Mouse (Mus musculus): ENCODE results near the gene Sult6b1. TPM values are rescaled to one million over a fixed set of nuclear protein-coding genes. Genes with fewer than 3 reads are reported as not detected.

The Sult6b1 gene
- polyA plus RNA-seq, 1 experiment from 2014 or later, result 0.25 TPM

DNA sequence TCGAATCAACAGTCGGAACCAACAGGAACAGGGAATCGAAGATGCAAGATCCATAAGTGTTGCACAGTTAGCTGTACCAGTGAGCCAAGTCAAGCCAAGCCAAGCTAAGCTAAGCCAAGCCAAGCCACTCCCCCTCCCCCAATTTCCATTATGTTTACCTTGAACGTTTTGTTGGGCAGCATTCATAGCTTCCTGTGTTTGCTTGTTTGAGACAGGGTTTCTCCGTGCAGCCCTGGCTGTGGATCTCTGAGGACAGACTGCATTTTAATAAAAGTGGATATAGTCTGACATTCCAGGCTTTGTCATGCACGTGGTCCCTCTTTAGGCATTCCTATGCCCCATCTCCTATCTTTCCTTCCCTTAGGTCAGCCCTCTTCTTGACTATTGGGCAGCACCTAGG is 9.0 kb upstream of the Sult6b1 start:
- peaks cover 6% of the 10 kb centered on the region; the same call in 1 of the 2 replicates for H3K36me3 ChIP-seq (ENCODE audit: control insufficient read depth, insufficient read depth)
- H3K27ac ChIP-seq (ENCODE audit: low read depth, low read length), result no peak overlapping the region
- H3K4me1 ChIP-seq (replicated peaks; ENCODE audit: control insufficient read depth, insufficient read depth, low read length), result peaks cover 3% of the 10 kb centered on the region; the same call in 1 of the 2 replicates
- peak overlapping the region; percentile 67; the same call in 1 of the 2 replicates for H3K9ac ChIP-seq (ENCODE audit: low read depth, low read length)
- H3K9me3 ChIP-seq (ENCODE audit: control insufficient read depth), result no peaks in the 10 kb centered on the region
- no peak for TF ChIP-seq CTCF (IDR thresholded peaks at IDR 0.05; ENCODE audit: low read depth)
- H3K27me3 ChIP-seq (replicated peaks; ENCODE audit: control insufficient read depth, insufficient read depth, low read length), result no peaks in the 10 kb centered on the region
- H3K4me2 ChIP-seq (replicated peaks; ENCODE audit: low read depth), result peak overlapping the region; percentile 91
- ATAC-seq, result no peak
- peak overlapping the region; percentile 76 for H3K4me3 ChIP-seq (ENCODE audit: low read depth, low read length)
- WGBS, result 53% methylated on average over 6 of the region's 6 CpGs

DNA sequence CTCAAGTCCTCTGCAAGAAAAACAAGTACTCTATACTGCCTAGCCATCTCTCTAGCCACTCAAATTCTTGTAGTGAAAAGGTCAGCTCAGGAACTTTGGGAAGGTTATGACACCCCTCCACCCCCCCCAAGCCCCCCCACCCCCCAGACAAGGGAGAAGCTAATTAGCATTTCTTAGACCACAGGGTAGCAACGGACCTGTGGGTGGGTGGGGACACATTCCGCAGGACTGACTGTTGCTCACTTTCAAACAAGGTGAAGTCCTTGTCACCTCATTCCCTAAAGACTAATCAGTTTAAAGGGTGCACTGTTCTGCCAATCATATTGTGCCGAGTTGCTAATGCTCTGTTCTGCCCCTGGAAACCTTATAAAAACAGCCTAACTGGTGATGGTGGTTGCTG is 7.1 kb upstream of the Sult6b1 start:
- Histone ChIP-seq H3K36me3 (ENCODE audit: control insufficient read depth, insufficient read depth) (no peaks in the 10 kb centered on the region), H3K9ac (ENCODE audit: low read depth, low read length) (no peak overlapping the region)
- WGBS, result 73% methylated on average over 3 of the region's 3 CpGs

DNA sequence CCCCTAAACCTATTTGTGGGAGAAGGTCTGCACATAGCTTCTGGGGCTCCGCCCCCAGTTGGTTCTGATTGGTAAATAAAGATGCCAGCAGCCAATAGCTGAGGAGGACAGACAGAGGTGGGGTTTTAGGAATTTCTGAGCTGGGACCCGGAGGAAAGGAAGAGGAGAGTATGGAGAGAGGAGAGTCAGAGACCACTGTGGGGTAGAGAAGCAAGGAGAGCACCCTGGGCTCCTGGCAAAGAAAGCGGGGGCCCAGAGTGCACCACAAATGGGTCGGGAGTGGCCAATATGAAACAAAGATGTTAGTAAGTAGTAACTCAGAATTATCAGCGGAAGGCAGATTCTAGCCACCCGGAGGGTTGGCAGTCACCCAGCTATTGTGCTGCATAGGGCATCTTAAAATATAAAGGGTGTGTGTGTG is 6.1 kb upstream of the Sult6b1 start:
- Histone ChIP-seq H3K4me3 (ENCODE audit: low read depth, low read length) (peak overlapping the region; percentile 13), H3K9me3 (ENCODE audit: control insufficient read depth) (no peaks in the 10 kb centered on the region), H3K4me1 (replicated peaks; ENCODE audit: control insufficient read depth, insufficient read depth, low read length) (peaks cover 3% of the 10 kb centered on the region; the same call in 1 of the 2 replicates), H3K9ac (ENCODE audit: low read depth, low read length) (no peak overlapping the region), H3K4me2 (replicated peaks; ENCODE audit: low read depth) (peak overlapping the region; percentile 57), H3K36me3 (ENCODE audit: control insufficient read depth, insufficient read depth) (no peaks in the 10 kb centered on the region), H3K27me3 (replicated peaks; ENCODE audit: control insufficient read depth, insufficient read depth, low read length) (no peaks in the 10 kb centered on the region), H3K27ac (ENCODE audit: low read depth, low read length) (no peak overlapping the region)
- WGBS, result 33% methylated on average over 6 of the region's 6 CpGs
- TF ChIP-seq CTCF (IDR thresholded peaks at IDR 0.05; ENCODE audit: low read depth), result no peak
- no peak for ATAC-seq

More for the DNA sequence above, 7.1 kb upstream of the Sult6b1 start:
- no peak for ATAC-seq
- H3K4me2 ChIP-seq (replicated peaks; ENCODE audit: low read depth), result no peak overlapping the region
- H3K4me3 ChIP-seq (ENCODE audit: low read depth, low read length), result no peak overlapping the region
- H3K9me3 ChIP-seq (ENCODE audit: control insufficient read depth), result no peaks in the 10 kb centered on the region
- TF ChIP-seq CTCF (IDR thresholded peaks at IDR 0.05; ENCODE audit: low read depth), result no peak
- H3K27ac ChIP-seq (ENCODE audit: low read depth, low read length), result no peak overlapping the region
- H3K4me1 ChIP-seq (replicated peaks; ENCODE audit: control insufficient read depth, insufficient read depth, low read length), result peaks cover 3% of the 10 kb centered on the region; the same call in 1 of the 2 replicates
- H3K27me3 ChIP-seq (replicated peaks; ENCODE audit: control insufficient read depth, insufficient read depth, low read length), result no peaks in the 10 kb centered on the region

DNA sequence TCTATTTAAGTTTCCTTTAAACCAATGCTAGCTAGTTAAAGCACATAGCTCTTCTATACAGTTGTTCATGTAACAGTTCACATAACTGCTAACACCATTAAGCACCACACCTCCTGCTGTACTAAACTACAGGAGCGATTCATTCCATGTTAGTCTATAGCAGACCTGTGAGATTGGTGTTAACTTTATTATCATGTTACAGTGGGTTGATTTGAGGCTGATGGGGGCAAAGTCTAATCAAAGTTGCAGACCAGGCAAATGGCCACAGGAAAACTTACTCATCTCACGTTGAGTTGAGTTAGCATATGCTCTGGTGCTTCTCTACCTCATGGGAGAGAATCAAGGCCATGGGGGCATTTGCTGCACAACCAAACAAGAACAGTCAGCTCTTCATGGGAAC is 2.6 kb upstream of the Sult6b1 start:
- H3K36me3 ChIP-seq (ENCODE audit: control insufficient read depth, insufficient read depth), result no peaks in the 10 kb centered on the region
- ATAC-seq, result peak; percentile 54; the same call in 1 of the 2 replicates
- no peak overlapping the region for H3K27ac ChIP-seq (ENCODE audit: low read depth, low read length)
- WGBS, result 37% methylated on average over 2 of the region's 2 CpGs
- no peak for TF ChIP-seq CTCF (IDR thresholded peaks at IDR 0.05; ENCODE audit: low read depth)
- H3K4me2 ChIP-seq (replicated peaks; ENCODE audit: low read depth), result no peak overlapping the region
- H3K9me3 ChIP-seq (ENCODE audit: control insufficient read depth), result no peaks in the 10 kb centered on the region
- H3K9ac ChIP-seq (ENCODE audit: low read depth, low read length), result no peak overlapping the region
- no peaks in the 10 kb centered on the region for H3K27me3 ChIP-seq (replicated peaks; ENCODE audit: control insufficient read depth, insufficient read depth, low read length)
- no peaks in the 10 kb centered on the region for H3K4me1 ChIP-seq (replicated peaks; ENCODE audit: control insufficient read depth, insufficient read depth, low read length)
- no peak overlapping the region for H3K4me3 ChIP-seq (ENCODE audit: low read depth, low read length)

DNA sequence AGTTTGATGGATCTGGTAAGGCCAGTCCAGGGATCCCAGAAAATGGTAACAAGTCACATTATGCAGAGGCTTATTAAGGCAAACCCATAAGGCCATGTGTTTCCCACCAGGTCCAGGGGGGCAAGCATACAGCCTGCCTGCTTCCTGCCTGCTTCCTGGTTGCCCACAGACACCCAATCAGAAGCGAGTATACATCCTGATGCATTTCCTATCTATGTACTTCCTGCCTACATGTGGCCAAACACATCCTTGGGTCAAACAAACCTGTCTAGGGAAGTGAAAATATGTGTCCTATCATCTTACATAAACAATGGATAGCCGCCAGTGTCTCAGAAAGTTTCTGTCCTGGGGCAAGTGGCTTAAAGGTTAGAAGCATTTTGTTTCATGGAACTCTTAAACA is 3.6 kb downstream of the Sult6b1 start:
- no peak for ATAC-seq
- Histone ChIP-seq H3K4me1 (replicated peaks; ENCODE audit: control insufficient read depth, insufficient read depth, low read length) (no peaks in the 10 kb centered on the region), H3K9me3 (ENCODE audit: control insufficient read depth) (no peaks in the 10 kb centered on the region), H3K9ac (ENCODE audit: low read depth, low read length) (no peak overlapping the region), H3K36me3 (ENCODE audit: control insufficient read depth, insufficient read depth) (no peaks in the 10 kb centered on the region), H3K27me3 (replicated peaks; ENCODE audit: control insufficient read depth, insufficient read depth, low read length) (no peaks in the 10 kb centered on the region), H3K27ac (ENCODE audit: low read depth, low read length) (no peak overlapping the region), H3K4me3 (ENCODE audit: low read depth, low read length) (no peak overlapping the region), H3K4me2 (replicated peaks; ENCODE audit: low read depth) (no peak overlapping the region)
- 74% methylated on average over 2 of the region's 2 CpGs for WGBS
- TF ChIP-seq CTCF (IDR thresholded peaks at IDR 0.05; ENCODE audit: low read depth), result no peak

DNA sequence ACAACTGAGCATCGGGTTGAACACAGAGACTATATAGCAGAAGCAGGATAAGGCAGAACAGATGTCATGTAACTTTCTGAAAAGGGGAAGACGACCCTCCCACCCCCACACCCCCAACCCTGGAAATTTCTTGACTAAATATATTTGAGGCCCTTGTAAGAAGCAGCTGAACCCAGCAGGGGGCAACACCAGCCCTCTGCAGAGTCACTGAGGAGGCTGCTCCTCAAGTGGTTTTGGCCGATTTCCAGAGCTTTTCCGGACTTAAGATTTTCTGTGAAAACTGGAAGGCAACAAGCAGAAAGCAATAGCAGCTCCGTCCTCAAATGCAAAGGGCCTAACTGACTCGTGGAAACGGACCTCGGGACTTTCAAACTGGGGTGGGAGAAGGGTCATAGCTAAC is 11.4 kb downstream of the Sult6b1 start:
- H3K4me2 ChIP-seq (replicated peaks; ENCODE audit: low read depth), result peak overlapping the region; percentile 54
- ATAC-seq, result no peak
- H3K4me3 ChIP-seq (ENCODE audit: low read depth, low read length), result peak overlapping the region; percentile 12; the same call in 1 of the 2 replicates
- H3K27ac ChIP-seq (ENCODE audit: low read depth, low read length), result no peak overlapping the region
- no peaks in the 10 kb centered on the region for H3K27me3 ChIP-seq (replicated peaks; ENCODE audit: control insufficient read depth, insufficient read depth, low read length)
- no peak overlapping the region for H3K9ac ChIP-seq (ENCODE audit: low read depth, low read length)
- H3K36me3 ChIP-seq (ENCODE audit: control insufficient read depth, insufficient read depth), result no peaks in the 10 kb centered on the region
- TF ChIP-seq CTCF (IDR thresholded peaks at IDR 0.05; ENCODE audit: low read depth), result peak; percentile 79
- no peaks in the 10 kb centered on the region for H3K9me3 ChIP-seq (ENCODE audit: control insufficient read depth)
- 20% methylated on average over 8 of the region's 8 CpGs for WGBS
- no peaks in the 10 kb centered on the region for H3K4me1 ChIP-seq (replicated peaks; ENCODE audit: control insufficient read depth, insufficient read depth, low read length)

DNA sequence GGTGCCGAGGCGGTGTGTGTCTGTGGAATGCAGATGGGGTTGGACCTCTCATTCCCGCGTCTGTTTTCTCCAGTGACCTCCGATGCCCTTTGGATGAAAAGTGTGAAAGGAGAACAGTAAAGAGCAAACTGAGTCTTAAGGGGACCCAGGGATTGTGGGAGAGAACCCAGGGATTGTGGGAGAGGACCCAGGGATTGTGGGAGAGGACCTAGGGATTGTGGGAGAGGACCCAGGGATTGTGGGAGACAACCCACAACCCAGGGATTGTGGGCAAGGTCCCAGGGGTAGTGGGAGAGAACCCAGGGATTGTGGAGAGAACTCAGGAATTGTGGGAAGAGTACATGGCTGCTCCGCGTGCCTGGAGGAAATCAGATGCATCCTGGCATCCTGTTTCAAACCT is 11.8 kb downstream of the Sult6b1 start:
- H3K4me1 ChIP-seq (replicated peaks; ENCODE audit: control insufficient read depth, insufficient read depth, low read length), result no peaks in the 10 kb centered on the region
- H3K9ac ChIP-seq (ENCODE audit: low read depth, low read length), result no peak overlapping the region
- no peak overlapping the region for H3K4me3 ChIP-seq (ENCODE audit: low read depth, low read length)
- no peaks in the 10 kb centered on the region for H3K27me3 ChIP-seq (replicated peaks; ENCODE audit: control insufficient read depth, insufficient read depth, low read length)
- no peak overlapping the region for H3K27ac ChIP-seq (ENCODE audit: low read depth, low read length)
- 82% methylated on average over 7 of the region's 7 CpGs for WGBS
- no peaks in the 10 kb centered on the region for H3K36me3 ChIP-seq (ENCODE audit: control insufficient read depth, insufficient read depth)
- no peak for ATAC-seq
- no peak for TF ChIP-seq CTCF (IDR thresholded peaks at IDR 0.05; ENCODE audit: low read depth)
- H3K4me2 ChIP-seq (replicated peaks; ENCODE audit: low read depth), result 0 out of 2 replicates have a peak overlapping the region, but pooled peaks have one; percentile 54
- H3K9me3 ChIP-seq (ENCODE audit: control insufficient read depth), result no peaks in the 10 kb centered on the region

All from intestine, postnatal 0 days (tissue).